Comparison of ENCODE assay signal across 8 mouse cellular contexts in genomic region chr5:120558762-120559161, GRCm38 (mm10). TPM values are rescaled to one million over a fixed set of nuclear protein-coding genes. Genes with fewer than 3 reads are reported as not detected.
DNase-seq lines count a peak whose midpoint lies in the region; ATAC-seq lines count a peak whose summit lies in the region.

No protein-coding gene starts in this region.

- intact Hi-C loops in heart, postnatal 36 days (cut with DNase I): no loop called here
- intact Hi-C loops in left cerebral cortex, postnatal 36 days (cut with DNase I): no loop called here

- peaks cover 39% of the 10 kb centered on the region for H3K4me1 ChIP-seq in heart, embryonic 12.5 days (replicated peaks)
- peaks cover 9% of the 10 kb centered on the region for H3K4me1 ChIP-seq in brown adipose tissue, adult 24 weeks (ENCODE audit: control insufficient read depth, insufficient read depth, insufficient read length, low read length)
- H3K4me1 ChIP-seq in liver, embryonic 12.5 days: peaks cover 60% of the 10 kb centered on the region

- no peak overlapping the region for H3K4me2 ChIP-seq in heart, embryonic 12.5 days
- H3K4me2 ChIP-seq in liver, embryonic 12.5 days: peak overlapping the region; percentile 50

- no peak overlapping the region for H3K27ac ChIP-seq in heart, embryonic 12.5 days (ENCODE audit: poor library complexity, severe bottlenecking)
- peak overlapping the region; percentile 32 for H3K27ac ChIP-seq in brown adipose tissue, adult 24 weeks (replicated peaks; ENCODE audit: low read depth, low read length)
- peak overlapping the region; percentile 76 for H3K27ac ChIP-seq in liver, embryonic 12.5 days

- ATAC-seq in heart, embryonic 12.5 days (ENCODE audit: insufficient number of reproducible peaks, low FRiP score): no peak
- ATAC-seq in liver, embryonic 12.5 days: peak; percentile 44

- H3K27me3 ChIP-seq in heart, embryonic 12.5 days (replicated peaks): no peaks in the 10 kb centered on the region
- no peaks in the 10 kb centered on the region for H3K27me3 ChIP-seq in liver, embryonic 12.5 days (replicated peaks)

- WGBS in heart, embryonic 12.5 days: 55% methylated on average over 14 of the region's 14 CpGs
- WGBS in liver, embryonic 12.5 days (ENCODE audit: insufficient replicate concordance): 15% methylated on average over 14 of the region's 14 CpGs

- H3K4me3 ChIP-seq in heart, embryonic 12.5 days: no peak overlapping the region
- peak overlapping the region; percentile 10; the same call in 1 of the 2 replicates for H3K4me3 ChIP-seq in brown adipose tissue, adult 24 weeks (ENCODE audit: insufficient read depth, low read depth, low read length)
- H3K4me3 ChIP-seq in liver, embryonic 12.5 days: peak overlapping the region; percentile 31; the same call in 1 of the 2 replicates

- H3K9me3 ChIP-seq in heart, embryonic 12.5 days (replicated peaks): no peaks in the 10 kb centered on the region
- H3K9me3 ChIP-seq in liver, embryonic 12.5 days (replicated peaks): no peaks in the 10 kb centered on the region

- H3K9ac ChIP-seq in heart, embryonic 12.5 days: 0 out of 2 replicates have a peak overlapping the region, but pooled peaks have one; percentile 7
- H3K9ac ChIP-seq in liver, embryonic 12.5 days: peak overlapping the region; percentile 27

- DNase-seq in heart, postnatal 36 days: no peak
- DNase-seq in B cell, adult 2 months: peak; percentile 35 to 36
- no peak for DNase-seq in urinary bladder, postnatal 4 days (ENCODE audit: low spot score in 2 of 2)
- DNase-seq in left cerebral cortex, postnatal 36 days (ENCODE audit: low spot score in 2 of 2): no peak
- DNase-seq in thymus, postnatal 10 days (ENCODE audit: low spot score in 2 of 2): no peak

- peaks cover 36% of the 10 kb centered on the region for H3K36me3 ChIP-seq in heart, embryonic 12.5 days
- peaks cover 55% of the 10 kb centered on the region for H3K36me3 ChIP-seq in liver, embryonic 12.5 days

RNA-seq across cellular contexts. Expression of gene Tpcn1, which starts 29.7 kb away (rescaled TPM):
- 17.1 and 17.3 TPM in 2 replicates for polyA plus RNA-seq in heart, embryonic 12.5 days (2016; fragmentation: Nextera tagmentation; extraction: Ambion mirVana)
- total RNA-seq in heart, postnatal 36 days (2021): 10 to 100 TPM; 32.5 to 36.0 TPM
- 28.6 and 39.1 TPM in 2 replicates for polyA plus RNA-seq in brown adipose tissue, adult 24 weeks (2012; ENCODE audit: insufficient read depth, insufficient read length, missing spikeins)
- polyA plus RNA-seq in liver, embryonic 12.5 days (2016; fragmentation: Nextera tagmentation; extraction: Ambion mirVana): 24.8 and 25.4 TPM in 2 replicates
- 10 to 100 TPM; 32.9 to 36.0 TPM for total RNA-seq in left cerebral cortex, postnatal 36 days (2021)

RNA-seq across cellular contexts. Expression of gene Iqcd, which starts 30.1 kb away (rescaled TPM):
- polyA plus RNA-seq in heart, embryonic 12.5 days (2016; fragmentation: Nextera tagmentation; extraction: Ambion mirVana): 0.19 and 0.33 TPM in 2 replicates
- not detected for total RNA-seq in heart, postnatal 36 days (2021)
- not detected in 2 replicates for polyA plus RNA-seq in brown adipose tissue, adult 24 weeks (2012; ENCODE audit: insufficient read depth, insufficient read length, missing spikeins)
- polyA plus RNA-seq in liver, embryonic 12.5 days (2016; fragmentation: Nextera tagmentation; extraction: Ambion mirVana): 2.0 and 2.1 TPM in 2 replicates
- total RNA-seq in left cerebral cortex, postnatal 36 days (2021): 1 to 10 TPM in 1 of 2 experiments, under 1 TPM in 1; 0.81 to 1.1 TPM

RNA-seq across cellular contexts. Expression of gene Slc8b1, which starts 47.8 kb away (rescaled TPM):
- polyA plus RNA-seq in heart, embryonic 12.5 days (2016; fragmentation: Nextera tagmentation; extraction: Ambion mirVana): 4.3 and 4.5 TPM in 2 replicates
- 10 to 100 TPM; 12.5 to 13.9 TPM for total RNA-seq in heart, postnatal 36 days (2021)
- polyA plus RNA-seq in brown adipose tissue, adult 24 weeks (2012; ENCODE audit: insufficient read depth, insufficient read length, missing spikeins): 4.3 and 5.7 TPM in 2 replicates
- polyA plus RNA-seq in liver, embryonic 12.5 days (2016; fragmentation: Nextera tagmentation; extraction: Ambion mirVana): 4.2 and 6.0 TPM in 2 replicates
- 1 to 10 TPM; 4.2 to 8.2 TPM for total RNA-seq in left cerebral cortex, postnatal 36 days (2021)

RNA-seq across cellular contexts. Expression of gene Rita1, which starts 53.6 kb away (rescaled TPM):
- polyA plus RNA-seq in heart, embryonic 12.5 days (2016; fragmentation: Nextera tagmentation; extraction: Ambion mirVana): 9.1 and 10.8 TPM in 2 replicates
- total RNA-seq in heart, postnatal 36 days (2021): 10 to 100 TPM; 15.0 to 17.1 TPM
- 11.3 and 15.3 TPM in 2 replicates for polyA plus RNA-seq in brown adipose tissue, adult 24 weeks (2012; ENCODE audit: insufficient read depth, insufficient read length, missing spikeins)
- 7.3 and 8.4 TPM in 2 replicates for polyA plus RNA-seq in liver, embryonic 12.5 days (2016; fragmentation: Nextera tagmentation; extraction: Ambion mirVana)
- 10 to 100 TPM; 35.7 to 36.3 TPM for total RNA-seq in left cerebral cortex, postnatal 36 days (2021)

RNA-seq across cellular contexts. Expression of gene Ddx54, which starts 53.8 kb away (rescaled TPM):
- 38.7 and 38.8 TPM in 2 replicates for polyA plus RNA-seq in heart, embryonic 12.5 days (2016; fragmentation: Nextera tagmentation; extraction: Ambion mirVana)
- total RNA-seq in heart, postnatal 36 days (2021): 10 to 100 TPM; 22.2 to 24.3 TPM
- polyA plus RNA-seq in brown adipose tissue, adult 24 weeks (2012; ENCODE audit: insufficient read depth, insufficient read length, missing spikeins): 10.3 and 13.0 TPM in 2 replicates
- 35.0 and 36.3 TPM in 2 replicates for polyA plus RNA-seq in liver, embryonic 12.5 days (2016; fragmentation: Nextera tagmentation; extraction: Ambion mirVana)
- total RNA-seq in left cerebral cortex, postnatal 36 days (2021): 10 to 100 TPM; 36.9 to 43.1 TPM

Comparison
In these comparisons a context has a peak if more than half of its experiments do, and no peak if none do; other contexts are left out.
1. DNase-seq: peak in B cell, adult 2 months (2 of 2); none in heart, postnatal 36 days (0 of 2), urinary bladder, postnatal 4 days (0 of 2), left cerebral cortex, postnatal 36 days (0 of 2) and thymus, postnatal 10 days (0 of 2).